Mouse (Mus musculus) lung, postnatal 0 days (tissue): ENCODE measurements around the gene Gm20479. TPM values are rescaled to one million over a fixed set of nuclear protein-coding genes. Genes with fewer than 3 reads are reported as not detected.
A peak's percentile ranks its signal among the peaks of the same experiment; 100 is the strongest.

Experiments used
- ATAC-seq: fragments of 200-750 bp; cut with Nextera tagmentation; 2 replicates; pipeline ENCODE4 v1.8.0; 2017; ENCODE audit warnings: moderate library complexity
- DNase-seq: peaks from one replicate; pipeline ENCODE4 v3.0.0-alpha.2; 2016; ENCODE audit warnings: low spot score
- H3K27ac ChIP-seq: fragments of 300-500 bp; sonication (generic); 2 replicates; pipeline ENCODE4 v1.5.1; 2014; ENCODE audit warnings: antibody characterized with exemption, mild to moderate bottlenecking, low read length, mixed read lengths
- H3K27me3 ChIP-seq: fragments of 300-500 bp; sonication (generic); replicated peaks from 2 replicates; pipeline ENCODE4 v1.6.1; 2014; ENCODE audit warnings: low read length, mixed read lengths; ENCODE audit not compliant: insufficient read depth
- H3K36me3 ChIP-seq: fragments of 300-500 bp; sonication (generic); 2 replicates; pipeline ENCODE4 v1.6.1; 2014; ENCODE audit warnings: low read length, mixed read lengths; ENCODE audit not compliant: insufficient read depth
- H3K4me1 ChIP-seq: fragments of 300-500 bp; sonication (generic); 2 replicates; pipeline ENCODE4 v1.6.1; 2014; ENCODE audit warnings: antibody characterized with exemption, low read depth, low read length, mixed read lengths; ENCODE audit not compliant: insufficient read depth
- H3K4me2 ChIP-seq: fragments of 300-500 bp; sonication (generic); replicated peaks from 2 replicates; pipeline ENCODE4 v1.6.1; 2014; ENCODE audit warnings: low read depth, mild to moderate bottlenecking, low read length, moderate library complexity, mixed read lengths
- H3K4me3 ChIP-seq: fragments of 300-500 bp; sonication (generic); 2 replicates; pipeline ENCODE4 v1.5.1; 2014; ENCODE audit warnings: low read depth, low read length
- H3K9ac ChIP-seq: fragments of 300-500 bp; sonication (generic); replicated peaks from 2 replicates; pipeline ENCODE4 v1.6.1; 2014; ENCODE audit warnings: low read depth, mild to moderate bottlenecking
- H3K9me3 ChIP-seq: fragments of 300-500 bp; sonication (generic); 2 replicates; pipeline ENCODE4 v1.6.1; 2016; ENCODE audit warnings: low read length, mixed read lengths
- CTCF ChIP-seq: IDR thresholded peaks from 2 replicates; pipeline ENCODE4 v1.5.1; 2016; ENCODE audit warnings: antibody characterized with exemption, mild to moderate bottlenecking
- EP300 ChIP-seq: IDR thresholded peaks from 2 replicates; pipeline ENCODE4 v1.6.1; 2016; ENCODE audit warnings: antibody characterized with exemption, mild to moderate bottlenecking, control low read depth
- WGBS: fragments of 180-500 bp; shearing (Covaris S2); extraction: QIAGEN DNeasy Blood & Tissue Kit; methylation state at CpG from one replicate; pipeline ENCODE4 v1.1.7; 2014; 5-methylcytosine and 5-hydroxymethylcytosine counted together
- polyA plus RNA-seq: library from polyadenylated mRNA; unstranded; fragments of >200 nt; fragmentation: Nextera tagmentation; extraction: Ambion mirVana; gene quantifications from 2 replicates; pipeline ENCODE4 v1.2.1, GENCODE M21; 2015

Gene Gm20479
- polyA plus RNA-seq, 1 experiment from 2014 or later = not detected

DNA sequence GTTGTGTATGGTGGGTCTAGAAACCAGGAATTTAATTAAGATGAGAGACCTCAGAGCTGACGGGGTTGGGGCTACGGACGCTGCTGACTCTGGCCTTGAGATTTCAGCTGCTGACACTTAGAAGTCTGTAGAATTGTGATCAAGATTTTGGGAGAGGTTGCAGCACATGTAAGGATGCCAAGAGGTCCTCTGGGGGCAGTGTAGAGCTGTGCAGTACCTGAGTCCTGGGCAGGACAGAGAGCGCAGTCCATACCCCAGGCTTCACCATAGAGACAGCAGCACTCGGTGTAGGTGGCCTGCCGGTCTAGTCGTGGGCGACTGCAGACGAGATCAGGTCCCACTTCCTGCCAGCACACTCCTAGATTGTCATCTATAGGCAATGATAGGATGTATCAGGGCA lies 49.7 kb downstream of the Gm20479 start:
- DNase-seq (no peak), ATAC-seq (0 out of 2 replicates have a peak, but pooled peaks have one; percentile 16)
- 66% methylated on average over 9 of the region's 9 CpGs for WGBS
- Histone ChIP-seq H3K27ac (no peak overlapping the region), H3K4me3 (no peak overlapping the region), H3K36me3 (0 out of 2 replicates have a peak, but pooled peaks cover 5% of the 10 kb centered on the region), H3K9ac (no peak overlapping the region), H3K4me1 (peaks cover 3% of the 10 kb centered on the region; the same call in 1 of the 2 replicates), H3K4me2 (no peak overlapping the region), H3K27me3 (no peaks in the 10 kb centered on the region), H3K9me3 (no peaks in the 10 kb centered on the region)
- TF ChIP-seq EP300 = no peak
- TF ChIP-seq CTCF = peak; percentile 58

DNA sequence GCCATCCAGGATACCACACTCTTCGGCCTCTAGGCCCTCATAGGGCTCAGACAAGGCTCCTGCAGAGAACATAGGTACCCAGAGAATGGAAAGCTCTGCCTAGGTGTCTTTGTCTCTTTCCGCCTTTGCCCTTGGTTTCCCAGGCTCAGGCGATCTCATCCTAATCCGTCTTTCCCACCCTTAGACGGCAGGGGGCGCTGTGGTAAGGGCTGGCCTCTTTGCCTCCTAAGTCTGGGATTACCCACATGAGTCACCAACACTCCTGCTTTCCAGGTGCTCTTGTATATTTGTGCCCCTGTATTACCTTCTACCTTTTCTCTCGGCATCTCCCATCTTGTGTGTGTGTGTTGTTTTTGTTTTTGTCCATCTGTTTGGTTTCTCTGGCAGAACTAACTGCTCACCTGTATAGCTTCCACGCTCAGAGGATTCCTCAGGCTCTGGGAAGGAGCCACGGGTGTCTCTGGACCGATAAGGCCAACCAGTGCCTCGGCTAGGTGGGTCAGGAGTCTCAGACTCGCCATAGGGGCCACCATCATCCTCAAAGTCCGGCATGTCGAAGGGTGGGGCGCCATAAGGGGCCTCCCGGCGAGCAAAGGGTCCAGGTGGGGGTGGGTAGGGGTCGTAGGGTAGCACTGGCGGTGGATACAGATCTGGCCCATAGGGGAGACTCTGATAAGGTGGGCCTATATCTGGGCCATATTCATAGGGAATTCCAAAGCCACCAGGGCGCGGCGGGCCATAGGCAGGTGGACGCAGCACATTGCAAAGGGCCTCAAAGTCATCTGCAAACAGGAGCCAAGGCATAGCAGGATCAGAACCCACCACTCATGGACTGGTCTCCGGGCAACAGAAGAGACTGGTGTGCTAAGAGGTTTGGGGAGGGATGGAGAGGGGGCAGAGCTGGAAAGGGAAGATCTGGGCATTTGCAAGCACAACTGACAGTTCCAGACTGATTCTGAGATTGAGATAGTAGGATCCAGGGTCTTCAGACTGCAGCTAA lies 50.8 kb downstream of the Gm20479 start:
- no peak for ATAC-seq
- TF ChIP-seq EP300 (no peak), CTCF (peak; percentile 86)
- H3K4me3 ChIP-seq = no peak overlapping the region
- WGBS = 77% methylated on average over 24 of the region's 24 CpGs
- no peak overlapping the region for H3K27ac ChIP-seq
- H3K4me2 ChIP-seq = no peak overlapping the region
- peak; percentile 55 for DNase-seq
- H3K36me3 ChIP-seq = 0 out of 2 replicates have a peak, but pooled peaks cover 5% of the 10 kb centered on the region
- no peaks in the 10 kb centered on the region for H3K9me3 ChIP-seq
- H3K27me3 ChIP-seq = no peaks in the 10 kb centered on the region
- no peak overlapping the region for H3K9ac ChIP-seq
- peaks cover 3% of the 10 kb centered on the region for H3K4me1 ChIP-seq

DNA sequence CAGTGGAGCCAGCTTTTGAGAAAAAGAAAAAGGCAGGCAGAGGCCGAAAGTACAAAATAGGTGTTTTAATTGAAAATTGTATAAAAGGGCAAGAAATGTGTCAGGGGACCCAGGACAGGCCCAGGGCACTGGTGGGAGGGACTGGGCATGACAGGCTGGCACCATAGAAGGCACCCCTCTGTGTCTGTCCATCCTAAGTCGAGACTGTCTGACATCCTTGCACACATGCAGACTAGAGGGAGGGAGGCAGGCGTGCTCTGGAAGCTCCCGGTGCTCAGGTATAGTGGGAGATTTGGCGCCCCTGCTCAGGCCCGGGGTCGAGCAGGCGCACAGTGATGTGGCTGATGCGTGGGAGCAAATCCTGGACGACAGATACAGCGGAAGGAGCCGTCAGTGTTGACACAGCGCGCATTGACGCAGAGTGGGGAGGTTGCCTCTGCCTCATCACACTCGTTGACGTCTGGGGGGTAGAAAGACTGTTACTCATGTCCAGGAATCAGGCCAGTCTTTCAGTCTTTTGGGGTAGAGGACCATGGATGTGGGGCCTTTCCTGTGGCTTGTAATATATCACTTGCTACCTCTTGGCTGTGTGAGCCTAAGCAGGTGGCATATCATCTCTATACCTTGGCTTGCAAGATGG lies 52.0 kb downstream of the Gm20479 start:
- Histone ChIP-seq H3K4me3 (no peak overlapping the region), H3K4me1 (peaks cover 3% of the 10 kb centered on the region), H3K4me2 (no peak overlapping the region), H3K9ac (no peak overlapping the region), H3K9me3 (no peaks in the 10 kb centered on the region), H3K36me3 (0 out of 2 replicates have a peak, but pooled peaks cover 5% of the 10 kb centered on the region), H3K27me3 (no peaks in the 10 kb centered on the region), H3K27ac (no peak overlapping the region)
- WGBS = 82% methylated on average over 17 of the region's 17 CpGs
- TF ChIP-seq EP300 (no peak), CTCF (no peak)
- DNase-seq (no peak), ATAC-seq (no peak)

Other genes starting within 250 kb of the Gm20479 start
- 585 and 665 TPM in 2 replicates for gene Cyp2f2, start 237.5 kb downstream of the Gm20479 start, polyA plus RNA-seq
- gene Cyp2t4, start 203.7 kb downstream of the Gm20479 start, polyA plus RNA-seq = 0.14 TPM in 1 of 2 replicates, not detected in the other
- gene Egln2, start 190.6 kb downstream of the Gm20479 start, polyA plus RNA-seq = 68.0 and 75.1 TPM in 2 replicates
- gene Rab4b, start 178.5 kb downstream of the Gm20479 start, polyA plus RNA-seq = 79.6 and 82.3 TPM in 2 replicates
- gene Gm21983, start 176.3 kb downstream of the Gm20479 start, polyA plus RNA-seq = 0.35 TPM in 1 of 2 replicates, not detected in the other
- gene Mia, start 176.3 kb downstream of the Gm20479 start, polyA plus RNA-seq = 24.9 and 31.5 TPM in 2 replicates
- 2.5 TPM in 2 replicates for gene BC024978, start 161.6 kb downstream of the Gm20479 start, polyA plus RNA-seq
- gene Snrpa, start 161.1 kb downstream of the Gm20479 start, polyA plus RNA-seq = 69.7 and 75.8 TPM in 2 replicates
- gene Itpkc, start 128.8 kb downstream of the Gm20479 start, polyA plus RNA-seq = 2.9 and 4.1 TPM in 2 replicates
- 21.3 and 23.6 TPM in 2 replicates for gene Coq8b, start 124.4 kb downstream of the Gm20479 start, polyA plus RNA-seq
- 11.6 and 11.7 TPM in 2 replicates for gene Numbl, start 99.0 kb downstream of the Gm20479 start, polyA plus RNA-seq
- 99.9 and 103 TPM in 2 replicates for gene Ltbp4, start 19.7 kb downstream of the Gm20479 start, polyA plus RNA-seq
- gene Shkbp1, start 1.4 kb downstream of the Gm20479 start, polyA plus RNA-seq = 31.1 and 31.2 TPM in 2 replicates
- gene Sptbn4, start 90.3 kb upstream of the Gm20479 start, polyA plus RNA-seq = 0.20 and 0.21 TPM in 2 replicates
- gene Blvrb, start 90.6 kb upstream of the Gm20479 start, polyA plus RNA-seq = 61.7 and 63.4 TPM in 2 replicates
- gene Sertad3, start 116.3 kb upstream of the Gm20479 start, polyA plus RNA-seq = 33.0 TPM in 2 replicates
- gene Sertad1, start 129.5 kb upstream of the Gm20479 start, polyA plus RNA-seq = 79.4 and 79.6 TPM in 2 replicates
- 73.2 and 75.2 TPM in 2 replicates for gene Prx, start 141.9 kb upstream of the Gm20479 start, polyA plus RNA-seq
- gene Hipk4, start 165.8 kb upstream of the Gm20479 start, polyA plus RNA-seq = 0.27 and 0.31 TPM in 2 replicates
- 92.4 and 94.5 TPM in 2 replicates for gene Pld3, start 195.8 kb upstream of the Gm20479 start, polyA plus RNA-seq
- gene 2310022A10Rik, start 195.8 kb upstream of the Gm20479 start, polyA plus RNA-seq = 10.5 and 12.3 TPM in 2 replicates
- 64.1 and 72.9 TPM in 2 replicates for gene Akt2, start 234.1 kb upstream of the Gm20479 start, polyA plus RNA-seq